Mouse (Mus musculus): Measurements from ENCODE around the gene Abhd4.
A peak's percentile ranks its signal among the peaks of the same experiment; 100 is the strongest.

Gene Abhd4

DNA sequence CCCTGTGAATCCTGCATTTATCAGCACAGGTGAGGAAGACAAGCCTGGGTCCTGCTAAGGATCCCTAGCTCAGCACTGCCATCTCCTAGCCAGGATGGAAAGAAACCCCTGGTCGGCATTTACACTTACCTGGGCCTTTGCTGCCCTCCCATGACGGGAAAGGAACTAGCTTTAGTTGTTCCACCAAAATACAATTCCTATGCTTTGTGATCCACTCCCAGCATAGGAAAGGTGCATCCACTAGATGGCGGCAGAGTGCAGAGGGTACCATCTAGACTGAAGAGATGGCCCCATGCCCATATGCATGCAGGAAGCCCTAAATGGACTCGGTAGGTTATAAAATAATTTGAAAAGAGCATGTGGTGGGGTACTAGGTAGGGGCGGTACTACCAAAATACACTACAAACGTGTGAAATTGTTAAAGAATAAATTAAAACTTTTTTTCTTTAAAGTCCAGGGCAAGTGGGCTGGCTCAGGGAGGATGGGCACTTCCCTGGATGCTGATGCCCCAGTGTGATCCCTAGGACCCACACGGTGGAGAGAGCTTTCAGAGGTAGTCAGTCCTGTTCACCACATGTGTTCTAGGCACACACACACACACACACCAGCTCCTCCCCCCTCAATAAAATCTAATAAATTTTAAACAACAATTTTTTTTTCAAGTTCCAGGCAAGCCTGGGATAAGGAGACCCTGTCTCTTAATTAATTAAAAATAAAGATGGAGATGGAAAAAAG is 14.8 kb upstream of the Abhd4 start:
- peak; percentile 91 to 95 for DNase-seq

DNA sequence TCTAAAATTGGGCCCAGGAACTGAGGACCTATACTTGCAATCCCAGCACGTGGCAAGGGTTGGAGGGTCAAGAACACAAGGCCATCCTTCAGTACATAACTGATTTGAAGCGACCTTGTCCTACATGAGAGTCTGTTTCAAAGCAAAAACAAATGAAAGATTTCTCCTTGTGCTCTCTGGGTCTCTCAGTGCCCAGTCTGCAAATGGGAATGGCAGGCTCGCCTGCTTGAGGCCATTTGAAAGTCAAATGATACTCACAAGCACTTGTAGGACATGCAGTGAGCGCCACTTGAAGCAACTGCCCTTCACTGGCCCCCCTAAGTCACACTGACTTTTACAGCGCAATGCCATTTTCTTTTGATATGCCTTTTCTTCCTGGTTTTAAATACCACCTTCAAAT is 13.4 kb upstream of the Abhd4 start:
- DNase-seq: no peak

DNA sequence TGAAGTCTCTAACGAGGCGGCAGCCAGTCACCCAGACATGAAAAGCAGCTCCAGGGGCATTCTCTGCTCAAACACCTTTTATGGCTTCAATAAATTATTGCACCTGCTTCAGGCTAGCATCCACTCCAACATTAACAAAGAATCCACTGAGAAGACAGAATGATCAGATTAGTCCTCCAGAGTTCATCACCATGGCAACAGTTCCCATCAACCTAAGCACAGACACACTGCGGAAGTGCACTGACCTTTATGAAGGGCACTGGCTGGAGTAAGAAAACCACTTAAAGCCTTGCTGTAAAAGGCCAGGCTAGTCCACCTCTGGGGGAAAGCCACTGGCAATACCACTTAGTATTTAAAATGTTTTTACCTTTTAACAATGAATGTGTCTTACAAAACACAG is 9.8 kb upstream of the Abhd4 start:
- DNase-seq: no peak

DNA sequence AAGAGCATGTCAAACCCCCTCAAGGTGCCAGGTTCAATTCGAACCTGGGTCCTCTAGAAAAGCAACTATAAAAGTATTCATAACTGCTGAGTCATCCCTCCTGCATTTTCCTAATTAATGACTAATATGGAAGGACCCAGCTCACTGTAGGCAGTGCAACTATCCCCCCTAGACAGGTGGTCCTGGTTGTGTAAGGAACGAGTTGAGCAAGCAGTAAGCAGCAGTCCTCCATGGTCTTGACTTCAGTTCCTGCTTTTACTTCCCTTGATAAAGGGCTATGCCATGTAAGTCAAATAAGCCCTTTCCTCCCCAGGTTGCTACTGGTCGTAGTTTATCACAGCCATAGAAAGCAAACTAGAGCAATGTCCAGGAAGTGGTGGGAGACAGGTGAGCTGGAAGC is 7.8 kb upstream of the Abhd4 start:
- no peak for DNase-seq

DNA sequence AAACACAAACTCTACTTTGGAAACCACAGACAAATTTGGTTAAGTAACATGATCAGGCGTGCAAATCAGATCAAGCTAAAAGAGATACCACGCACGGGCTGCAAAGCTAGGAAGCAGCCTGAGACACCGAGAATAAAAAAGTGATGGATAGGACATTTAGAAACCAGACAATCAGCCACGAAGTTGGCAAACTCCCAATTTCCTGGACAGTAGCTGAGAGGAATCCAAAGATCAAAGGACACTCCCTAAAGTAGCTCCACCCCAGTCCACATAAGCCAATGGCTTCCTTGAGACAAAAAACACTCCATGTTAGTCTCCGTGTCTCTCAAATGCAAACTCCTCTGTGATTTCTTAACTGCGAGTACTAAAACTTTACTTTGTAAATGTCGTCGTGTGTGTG is 4.7 kb upstream of the Abhd4 start:
- no peak for DNase-seq

DNA sequence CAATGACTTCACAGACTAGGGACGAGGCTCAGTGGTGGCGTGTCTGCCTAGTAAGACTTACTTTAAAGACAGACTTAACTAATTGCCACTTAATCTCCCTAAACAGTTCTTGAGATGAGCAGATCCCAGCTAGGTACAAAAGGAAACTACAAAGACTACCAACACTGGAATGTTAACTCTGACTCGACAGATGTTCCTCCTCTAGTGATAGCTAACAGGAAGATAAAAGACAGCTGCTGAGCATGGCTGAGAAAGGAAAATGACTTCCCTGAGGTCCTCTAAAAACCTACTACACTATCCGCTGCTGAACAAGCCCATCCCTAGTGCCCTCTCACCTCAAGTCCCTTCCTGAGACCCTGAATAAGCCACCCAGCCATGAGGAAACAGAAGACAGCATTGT is 3.9 kb upstream of the Abhd4 start:
- no peak for DNase-seq

DNA sequence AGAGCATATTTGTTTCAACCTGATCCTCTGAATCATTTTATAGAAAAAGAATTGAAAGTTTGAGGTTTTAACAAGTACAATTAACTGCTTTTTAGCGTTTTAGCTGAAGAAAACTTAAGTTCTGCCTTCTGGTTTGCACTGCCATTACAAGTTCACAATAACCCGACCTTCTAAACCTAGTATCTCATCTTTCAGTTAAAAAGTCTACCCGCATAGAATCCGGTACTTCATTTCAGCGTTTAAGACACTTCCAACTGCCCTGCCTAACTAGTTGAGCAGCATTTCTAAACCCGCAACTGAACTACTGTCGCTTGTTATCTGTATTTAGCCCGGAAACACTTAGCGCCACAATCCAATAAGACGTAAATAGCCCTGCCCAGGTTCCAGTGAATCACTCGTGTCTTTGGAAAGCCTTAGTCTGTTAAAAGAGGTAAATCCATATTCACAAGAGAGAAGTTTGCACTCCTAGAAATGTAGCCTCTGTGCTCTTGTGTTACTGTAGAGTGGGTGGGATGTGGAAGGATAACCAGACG is 748 bp downstream of the Abhd4 start:
- no peak for DNase-seq

DNA sequence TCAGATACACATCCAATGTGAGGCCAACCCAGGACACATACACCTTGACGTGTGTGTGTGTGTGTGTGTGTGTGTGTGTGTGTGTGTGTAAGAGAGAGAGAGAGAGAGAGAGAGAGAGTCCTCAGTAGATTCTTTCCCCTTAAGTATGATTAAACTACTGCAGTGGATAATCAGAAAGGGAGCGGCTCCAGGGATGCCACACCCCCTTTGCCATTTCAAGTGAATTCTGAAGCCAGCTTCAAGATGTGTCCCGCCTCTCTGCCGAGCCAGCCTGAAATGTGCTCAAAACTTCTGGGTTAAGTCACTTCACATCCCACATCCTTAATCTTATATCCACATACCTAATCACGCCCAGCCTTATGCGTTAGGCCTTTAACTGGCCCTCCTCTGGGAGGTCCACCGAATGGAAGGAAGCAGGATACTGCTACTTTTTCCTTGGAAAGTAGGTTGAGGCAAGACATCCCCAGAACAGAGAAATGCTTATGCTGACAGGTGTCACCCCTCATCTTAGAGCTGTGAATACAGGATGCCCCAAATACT is 4.2 kb downstream of the Abhd4 start:
- no peak for DNase-seq

DNA sequence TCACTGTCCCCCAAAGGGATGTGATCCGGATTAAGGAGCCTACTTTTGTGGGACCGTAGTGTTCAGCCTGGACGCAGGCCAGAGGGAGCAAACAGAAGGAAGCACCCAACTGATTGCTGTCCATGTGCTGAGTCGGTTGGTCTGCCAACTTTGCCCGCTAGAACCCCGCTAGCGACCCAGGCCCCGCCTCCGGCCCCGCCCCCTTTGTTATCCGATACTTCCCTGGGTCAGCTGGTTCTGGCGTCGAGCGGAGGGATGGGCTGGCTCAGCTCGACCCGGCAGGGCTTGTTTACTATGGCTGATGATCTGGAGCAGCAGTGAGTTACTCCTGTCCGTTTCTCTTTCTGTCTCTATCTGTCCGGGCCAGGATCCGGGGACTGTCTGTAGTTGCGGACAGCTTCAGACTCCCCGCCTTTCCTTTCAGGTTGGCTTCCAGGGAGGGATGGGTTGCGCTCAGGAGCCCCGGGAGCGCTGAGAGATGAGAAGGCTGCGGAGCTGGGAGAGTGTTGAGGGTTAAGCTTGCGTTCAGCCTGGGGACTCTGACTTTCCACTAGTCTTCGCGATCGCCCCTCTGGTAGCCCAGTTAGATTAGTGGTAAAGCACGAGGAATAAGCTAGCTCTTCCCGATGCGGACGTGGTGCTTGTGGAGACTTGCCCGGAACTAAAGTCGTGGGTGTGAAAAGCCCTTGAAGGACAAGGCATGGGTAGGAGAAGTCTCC is 5.2 kb downstream of the Abhd4 start:
- DNase-seq: peak; percentile 95 to 97

DNA sequence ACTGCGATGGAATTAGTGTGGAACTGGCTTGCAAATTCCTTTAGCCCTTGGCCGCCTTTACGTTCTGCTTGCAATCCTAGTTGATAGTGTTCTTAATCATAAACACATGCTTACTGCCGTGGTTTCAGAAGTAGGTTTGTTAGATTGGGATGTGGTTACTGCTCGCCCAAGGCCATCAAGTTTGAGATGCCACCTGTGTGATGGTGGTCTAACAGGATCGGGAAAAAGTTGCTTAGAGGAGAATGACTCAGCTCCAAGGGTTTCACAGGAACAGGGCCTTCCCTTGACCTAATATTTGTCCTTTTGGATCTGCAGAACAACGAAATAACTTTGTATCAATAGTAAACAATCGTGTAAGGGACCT is 5.7 kb downstream of the Abhd4 start:
- no peak for DNase-seq

DNA sequence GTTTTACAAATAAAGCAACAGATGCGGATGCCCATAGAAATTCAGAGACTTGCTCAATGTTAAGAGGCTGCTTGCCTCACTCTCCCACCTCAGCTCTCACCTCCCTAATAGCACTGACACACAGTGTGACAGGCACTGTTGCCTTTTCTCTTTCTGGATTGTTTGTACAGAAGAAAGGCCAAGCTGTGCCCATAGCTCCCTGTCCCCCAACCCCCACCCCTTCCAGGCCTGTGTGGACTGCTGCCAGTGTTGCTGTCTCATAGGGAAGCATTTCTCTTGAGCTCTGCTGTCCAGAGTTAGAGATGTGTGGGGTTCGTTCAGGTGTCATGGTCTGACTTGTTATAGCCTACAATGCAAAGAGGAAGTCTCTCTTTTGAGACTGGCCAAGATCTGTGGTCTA is 6.2 kb downstream of the Abhd4 start:
- peak; percentile 28 to 36 for DNase-seq

DNA sequence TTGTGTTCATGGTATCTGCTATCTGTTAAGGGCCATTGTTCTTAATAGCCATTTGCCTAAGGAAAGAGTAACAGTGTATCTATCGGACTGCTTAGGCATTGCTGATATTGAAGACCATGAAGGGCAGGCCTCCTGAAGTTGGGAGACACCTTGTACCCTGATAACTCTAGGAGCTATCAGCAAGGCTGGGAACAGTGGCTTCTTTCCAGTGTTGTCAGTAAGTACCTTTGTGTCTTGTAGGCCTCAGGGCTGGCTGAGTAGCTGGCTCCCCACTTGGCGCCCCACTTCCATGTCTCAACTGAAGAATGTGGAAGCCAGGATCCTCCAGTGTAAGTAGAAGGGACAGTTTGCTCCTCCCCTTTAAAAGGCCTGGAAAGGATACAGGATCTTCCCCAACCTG is 7.4 kb downstream of the Abhd4 start:
- no peak for DNase-seq

DNA sequence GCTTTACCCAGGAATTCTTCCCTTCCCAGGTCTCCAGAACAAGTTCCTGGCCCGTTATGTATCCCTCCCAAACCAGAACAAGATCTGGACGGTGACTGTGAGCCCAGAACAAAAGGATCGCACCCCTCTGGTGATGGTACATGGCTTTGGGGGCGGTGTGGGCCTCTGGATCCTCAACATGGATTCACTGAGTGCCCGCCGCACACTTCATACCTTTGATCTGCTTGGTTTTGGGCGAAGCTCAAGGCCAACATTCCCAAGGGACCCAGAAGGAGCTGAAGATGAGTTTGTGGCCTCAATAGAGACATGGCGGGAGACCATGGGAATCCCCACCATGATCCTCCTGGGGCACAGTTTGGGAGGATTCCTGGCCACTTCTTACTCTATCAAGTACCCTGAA is 8.6 kb downstream of the Abhd4 start:
- DNase-seq: no peak

DNA sequence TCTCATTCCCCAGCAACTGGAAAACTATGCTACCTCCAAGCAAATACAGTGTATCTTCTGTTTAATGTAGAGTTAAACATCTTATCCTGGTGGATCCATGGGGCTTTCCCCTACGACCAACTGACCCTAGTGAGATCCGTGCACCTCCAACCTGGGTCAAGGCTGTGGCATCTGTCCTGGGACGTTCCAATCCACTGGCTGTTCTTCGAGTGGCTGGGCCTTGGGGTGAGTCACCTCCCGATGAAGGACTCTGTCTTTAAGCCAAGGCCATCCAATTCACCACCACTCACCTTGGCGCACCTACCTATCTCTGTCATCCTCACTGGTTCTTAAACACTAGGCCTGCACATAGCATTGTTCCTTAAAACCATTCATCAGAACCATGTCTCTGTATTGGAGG is 9.1 kb downstream of the Abhd4 start:
- DNase-seq: no peak

DNA sequence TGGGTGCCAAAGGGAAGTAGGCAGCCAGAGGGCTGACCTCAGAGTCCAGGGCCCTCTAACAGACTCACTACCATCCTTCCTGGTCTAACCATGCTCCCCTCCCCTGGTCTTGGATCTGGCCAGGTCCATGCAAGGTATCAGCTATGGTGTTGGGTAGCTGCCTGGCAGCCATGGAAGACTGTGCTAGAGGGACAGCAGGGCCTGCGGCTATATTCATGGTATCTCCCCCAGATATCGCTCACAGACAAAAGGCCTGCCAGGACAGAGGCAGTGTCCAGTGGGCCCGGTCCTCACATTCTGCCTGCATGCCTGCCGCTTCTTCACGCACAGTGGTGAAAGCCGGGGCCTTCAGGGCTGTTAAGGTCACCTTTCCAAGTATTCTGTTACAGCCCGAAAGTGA is 10.2 kb downstream of the Abhd4 start:
- no peak for DNase-seq

DNA sequence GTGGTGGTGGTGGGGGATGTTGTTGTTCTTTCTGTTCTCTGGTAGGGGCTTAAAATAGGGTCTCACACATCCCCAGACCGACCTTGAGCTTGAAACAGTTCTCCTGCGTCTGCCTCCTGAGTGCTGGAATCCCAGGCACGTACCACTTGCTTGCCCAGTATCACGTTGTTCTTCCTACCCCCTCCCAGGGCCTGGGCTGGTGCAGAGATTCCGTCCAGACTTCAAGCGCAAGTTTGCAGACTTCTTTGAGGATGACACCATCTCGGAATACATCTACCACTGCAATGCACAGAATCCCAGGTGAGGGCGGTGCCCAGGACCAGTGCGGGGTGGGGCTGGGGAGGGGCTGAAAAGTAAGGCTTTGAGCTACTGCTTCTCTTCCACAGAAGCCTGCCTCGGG is 11.1 kb downstream of the Abhd4 start:
- no peak for DNase-seq

DNA sequence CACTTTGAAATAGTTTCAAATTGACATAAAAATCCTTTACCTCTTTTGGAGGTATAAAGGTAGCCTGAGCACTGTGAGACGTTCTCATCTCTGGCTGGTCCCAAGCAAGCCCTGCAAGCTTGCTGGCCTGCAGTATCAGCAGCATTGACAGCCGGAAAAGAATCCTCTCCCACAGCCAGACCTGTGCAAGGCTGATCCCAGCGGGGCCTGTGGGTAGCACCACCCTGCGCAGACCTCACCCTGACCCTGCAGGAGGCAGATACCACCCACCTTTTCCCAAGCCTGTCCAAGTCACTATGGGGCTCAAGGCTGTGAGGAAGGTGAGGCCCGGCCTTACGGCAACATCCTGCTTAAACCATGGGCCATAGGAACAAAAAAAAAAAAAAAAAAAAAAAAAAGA is 12.0 kb downstream of the Abhd4 start:
- DNase-seq: no peak

DNA sequence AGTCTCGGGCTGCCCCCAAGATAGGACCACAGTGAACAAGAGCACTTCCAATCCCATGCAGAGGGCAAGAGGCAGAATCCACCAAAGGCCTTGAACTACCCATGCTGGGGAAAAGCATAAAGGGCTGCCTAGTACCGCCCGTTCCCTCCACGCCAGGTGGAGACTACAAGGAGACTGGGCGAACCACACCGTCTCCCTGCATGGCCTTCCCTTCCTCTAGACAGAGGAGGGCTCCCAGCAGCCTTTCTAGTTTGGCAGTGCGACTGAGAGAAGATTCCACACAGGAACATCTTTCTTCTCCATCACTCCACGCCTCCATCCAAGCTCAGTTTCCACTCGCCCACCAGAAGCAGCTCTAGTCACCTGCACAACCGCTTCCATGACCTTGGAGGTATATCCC is 14.0 kb downstream of the Abhd4 start:
- DNase-seq: no peak

DNA sequence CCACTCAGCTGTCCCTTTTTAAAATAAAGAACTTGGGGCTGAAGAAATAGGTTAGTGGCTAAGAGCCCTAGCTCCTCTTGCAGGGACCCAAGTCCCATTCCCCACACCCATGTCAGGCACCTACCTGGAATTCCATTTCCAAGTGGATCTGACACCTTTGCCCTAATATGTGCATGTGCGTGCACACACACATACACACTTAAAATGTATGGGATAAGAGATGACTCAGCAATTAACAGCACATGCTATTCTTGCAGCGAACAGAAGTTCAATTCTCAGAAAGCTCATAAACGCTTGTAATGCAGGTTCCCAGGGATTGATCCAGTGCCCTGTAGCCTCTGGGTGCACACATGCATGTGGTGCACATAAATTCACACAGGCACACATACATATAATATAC is 15.6 kb downstream of the Abhd4 start:
- DNase-seq: no peak

DNA sequence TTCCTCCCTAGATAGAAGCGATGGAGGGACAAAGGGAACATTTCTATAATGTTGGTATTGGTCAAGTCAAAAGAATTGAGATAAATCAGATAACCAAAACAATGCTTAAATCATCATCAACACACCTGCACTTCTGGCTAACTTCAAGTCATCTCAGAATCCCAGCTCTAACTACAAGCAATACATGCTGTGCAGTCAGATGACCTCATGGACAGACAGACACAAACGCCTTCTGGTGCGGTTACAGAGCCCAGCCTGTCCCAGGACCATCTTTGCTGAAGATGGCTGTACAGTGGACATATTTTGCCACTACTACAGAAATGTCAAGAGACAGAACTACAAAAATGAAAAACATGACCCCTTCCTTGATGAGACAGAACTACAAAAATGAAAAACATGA is 16.4 kb downstream of the Abhd4 start:
- no peak for DNase-seq

DNA sequence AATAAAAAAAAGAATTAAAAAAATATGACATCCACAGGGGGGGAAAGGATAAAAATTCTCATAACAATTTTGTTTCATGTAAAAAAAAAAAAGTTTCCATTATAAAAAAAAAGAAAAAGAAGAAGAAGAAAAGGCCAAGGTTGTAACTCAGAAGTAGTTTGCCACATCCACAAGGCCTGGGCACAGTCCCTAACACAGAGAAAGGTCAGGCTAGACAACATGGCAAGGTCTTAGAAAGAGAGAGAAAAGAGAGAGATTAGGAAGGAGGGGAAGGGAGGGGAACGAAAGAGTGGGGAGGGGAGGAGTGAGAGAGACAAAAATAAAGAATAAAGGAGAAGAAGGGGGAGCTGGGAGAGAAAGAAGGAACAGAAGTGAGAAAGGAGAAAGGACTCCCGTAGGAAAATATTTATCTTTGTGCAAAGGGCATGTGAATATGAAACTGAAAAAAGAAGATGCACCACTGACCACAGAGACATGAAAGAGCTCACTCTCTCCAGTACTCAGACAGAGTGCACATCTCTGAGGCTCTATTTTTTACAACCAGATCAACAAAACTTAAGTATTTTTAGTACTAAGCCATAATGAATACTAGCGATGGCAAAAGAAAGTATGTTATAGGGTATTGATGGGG is 18.1 kb downstream of the Abhd4 start:
- DNase-seq: no peak

DNA sequence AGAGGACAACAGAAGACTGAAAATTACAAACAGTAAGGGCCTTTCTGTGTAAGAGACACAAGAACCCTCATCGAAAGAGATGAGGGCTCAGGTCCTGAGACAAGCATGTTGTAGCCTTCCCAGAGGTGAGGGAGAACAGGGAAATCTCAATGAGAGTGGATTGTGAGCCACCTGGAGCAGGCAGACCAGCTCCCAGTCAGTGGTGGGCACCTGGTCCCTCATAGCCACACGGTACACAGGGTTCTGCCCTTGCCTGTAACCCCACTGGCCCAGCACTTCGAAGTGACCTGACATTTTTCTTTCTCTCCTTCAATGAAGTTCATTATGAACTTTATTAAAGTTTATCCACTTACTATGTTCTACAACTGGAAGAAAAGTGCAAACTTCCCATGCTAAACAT is 18.7 kb downstream of the Abhd4 start:
- DNase-seq: no peak

DNA sequence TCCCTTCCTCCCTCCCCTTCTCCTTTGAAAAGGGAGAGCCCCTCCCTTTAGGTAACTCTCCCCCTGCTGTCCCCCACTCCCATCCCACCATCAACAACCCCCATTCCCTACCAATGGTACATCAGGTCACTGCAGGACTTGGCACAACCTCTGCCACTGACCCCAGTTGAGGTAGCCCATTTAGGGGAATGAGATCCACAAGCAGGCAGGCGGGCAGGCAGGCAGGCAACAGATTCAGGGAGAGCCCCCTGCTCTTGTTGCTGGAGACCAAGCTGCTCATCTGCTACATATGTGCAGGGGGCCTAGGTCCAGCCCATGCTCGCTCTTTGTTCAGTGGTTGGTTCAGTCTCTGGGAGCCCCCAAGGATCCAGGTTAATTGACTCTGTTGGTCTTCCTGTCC is 22.5 kb downstream of the Abhd4 start:
- DNase-seq: no peak

DNA sequence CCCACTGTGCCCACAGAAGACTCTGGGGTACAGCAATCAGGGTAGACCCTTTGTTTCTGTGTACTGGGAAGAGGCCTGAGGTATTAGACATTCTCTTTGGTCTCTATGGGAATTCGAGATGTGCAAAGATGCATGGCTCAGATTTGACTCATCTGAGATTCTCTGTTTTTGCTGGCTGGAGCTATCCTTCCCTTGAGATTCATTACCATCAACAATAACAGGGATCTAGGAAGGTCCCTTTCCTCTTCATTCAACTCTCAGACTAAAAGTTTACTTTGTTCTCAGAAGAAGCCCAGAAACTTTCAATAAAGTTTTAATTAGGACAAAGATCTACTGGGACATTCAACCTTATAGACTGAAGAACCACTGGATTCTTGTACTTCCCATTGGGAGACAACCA is 30.9 kb downstream of the Abhd4 start, which contains the start of gene Olfr49:
Olfr49 (minus strand) TSS at position 101 of the 400 bp plus-strand sequence.
- no peak for DNase-seq
